Mouse (Mus musculus) MEL (cell line): ENCODE measurements around the gene Mrpl46. TPM values are rescaled to one million over a fixed set of nuclear protein-coding genes. Genes with fewer than 3 reads are reported as not detected.

Experiments
- DNase-seq: peaks from one replicate; pipeline ENCODE4 v3.0.0; 2011; ENCODE audit warnings: low read depth, low spot score
- H3K27ac ChIP-seq: 2 replicates; pipeline ENCODE4 v1.5.1; 2012; ENCODE audit warnings: low read depth, mild to moderate bottlenecking, control low read depth, low read length, moderate library complexity; ENCODE audit not compliant: control insufficient read depth
- H3K27me3 ChIP-seq, 2 experiments: fragments of 150-350 bp in 1 of 2; sonication (generic) in 1 of 2; 2 replicates each; pipeline ENCODE4 v1.6.1; 2012; ENCODE audit warnings: low read length in 2 of 2, mild to moderate bottlenecking in 2 of 2, improper control_type of control experiment in 1 of 2, moderate library complexity in 1 of 2; ENCODE audit not compliant: insufficient read depth in 2 of 2, control insufficient read depth in 1 of 2
- H3K36me3 ChIP-seq, 2 experiments: 2 replicates each; pipeline ENCODE4 v1.6.1; 2012 to 2014; ENCODE audit warnings: low read length in 2 of 2, improper control_type of control experiment in 1 of 2, inconsistent platforms in 1 of 2, mild to moderate bottlenecking in 1 of 2; ENCODE audit not compliant: insufficient read depth in 2 of 2, control insufficient read depth in 1 of 2
- H3K4me1 ChIP-seq, 2 experiments: fragments of 150-350 bp in 1 of 2; sonication (generic) in 1 of 2; 2 replicates each; pipeline ENCODE4 v1.6.1; 2012; ENCODE audit warnings: low read length in 2 of 2, improper control_type of control experiment in 1 of 2, mild to moderate bottlenecking in 1 of 2; ENCODE audit not compliant: insufficient read depth in 2 of 2, control insufficient read depth in 1 of 2
- H3K4me3 ChIP-seq, 2 experiments: fragments of 150-350 bp in 1 of 2; sonication (generic) in 1 of 2; 2 replicates each; pipeline ENCODE4 v1.5.1; 2012; ENCODE audit warnings: low read depth in 2 of 2, low read length in 2 of 2, mild to moderate bottlenecking in 2 of 2, moderate library complexity in 2 of 2, control low read depth in 1 of 2, improper control_type of control experiment in 1 of 2; ENCODE audit not compliant: control insufficient read depth in 1 of 2, insufficient read depth in 1 of 2
- H3K79me2 ChIP-seq: 2 replicates; pipeline ENCODE4 v1.6.1; 2012; ENCODE audit warnings: mild to moderate bottlenecking, low read length, moderate library complexity; ENCODE audit not compliant: control insufficient read depth, poor library complexity, insufficient read depth
- H3K9ac ChIP-seq: 2 replicates; pipeline ENCODE4 v1.6.1; 2012; ENCODE audit warnings: low read depth, mild to moderate bottlenecking, control low read depth, low read length, moderate library complexity; ENCODE audit not compliant: control insufficient read depth, poor library complexity, severe bottlenecking
- H3K9me3 ChIP-seq: fragments of 150-350 bp; sonication (generic); replicated peaks from 2 replicates; pipeline ENCODE4 v1.6.1; 2012; ENCODE audit warnings: mild to moderate bottlenecking, low read length, improper control_type of control experiment, moderate library complexity; ENCODE audit not compliant: insufficient read depth
- CHD1 ChIP-seq: IDR thresholded peaks from 2 replicates; pipeline ENCODE4 v1.6.1; 2012; ENCODE audit warnings: low read depth, mild to moderate bottlenecking, inconsistent platforms, low read length, improper control_type of control experiment
- CHD2 ChIP-seq: IDR thresholded peaks from 2 replicates; pipeline ENCODE4 v1.6.1; 2011; ENCODE audit warnings: low read length, improper control_type of control experiment
- CTCF ChIP-seq, 3 experiments: IDR thresholded peaks in 2 of 3; conservative IDR thresholded peaks in 1 of 3; 2 replicates each; pipeline ENCODE4 v1.5.1; 2011 to 2012; ENCODE audit warnings: low read length in 3 of 3, low read depth in 2 of 3, mild to moderate bottlenecking in 2 of 3, improper control_type of control experiment in 1 of 3, inconsistent platforms in 1 of 3, mixed read lengths in 1 of 3, moderate library complexity in 1 of 3; ENCODE audit not compliant: control insufficient read depth in 1 of 3, insufficient read depth in 1 of 3, poor library complexity in 1 of 3, severe bottlenecking in 1 of 3
- E2F4 ChIP-seq: IDR thresholded peaks from 2 replicates; pipeline ENCODE4 v1.6.1; 2011; ENCODE audit warnings: low read depth, low read length, improper control_type of control experiment, borderline replicate concordance
- ELF1 ChIP-seq: IDR thresholded peaks from 2 replicates; pipeline ENCODE4 v1.6.1; 2014; ENCODE audit warnings: low read depth, mild to moderate bottlenecking, inconsistent platforms, low read length, improper control_type of control experiment, moderate library complexity
- EP300 ChIP-seq, 2 experiments: IDR thresholded peaks; 2 replicates each; pipeline ENCODE4 v1.6.1; 2011; ENCODE audit warnings: improper control_type of control experiment in 2 of 2, low read length in 2 of 2, low read depth in 1 of 2, mild to moderate bottlenecking in 1 of 2
- ETS1 ChIP-seq: IDR thresholded peaks from 2 replicates; pipeline ENCODE4 v1.6.1; 2012; ENCODE audit warnings: low read depth, mild to moderate bottlenecking, inconsistent platforms, low read length, improper control_type of control experiment, moderate library complexity
- GABPA ChIP-seq: IDR thresholded peaks from 2 replicates; pipeline ENCODE4 v1.6.1; 2012; ENCODE audit warnings: low read depth, mild to moderate bottlenecking, inconsistent platforms, low read length, improper control_type of control experiment, moderate library complexity
- HCFC1 ChIP-seq: IDR thresholded peaks from 2 replicates; pipeline ENCODE4 v1.6.1; 2012; ENCODE audit warnings: low read depth, mild to moderate bottlenecking, inconsistent platforms, low read length, improper control_type of control experiment, moderate library complexity
- JUND ChIP-seq: IDR thresholded peaks from 2 replicates; pipeline ENCODE4 v1.6.1; 2011; ENCODE audit warnings: low read depth, mild to moderate bottlenecking, improper control_type of control experiment, low read length
- KAT2A ChIP-seq: conservative IDR thresholded peaks from 2 replicates; pipeline ENCODE4 v1.6.1; 2012; ENCODE audit warnings: low read depth, low read length, improper control_type of control experiment, inconsistent platforms
- MAX ChIP-seq: IDR thresholded peaks from 2 replicates; pipeline ENCODE4 v1.6.1; 2011; ENCODE audit warnings: low read length, improper control_type of control experiment
- MAZ ChIP-seq: IDR thresholded peaks from 2 replicates; pipeline ENCODE4 v1.6.1; 2012; ENCODE audit warnings: low read depth, mild to moderate bottlenecking, inconsistent platforms, low read length, improper control_type of control experiment
- MEF2A ChIP-seq: IDR thresholded peaks from 2 replicates; pipeline ENCODE4 v1.6.1; 2014; ENCODE audit warnings: low read depth, mild to moderate bottlenecking, inconsistent platforms, low read length, improper control_type of control experiment; ENCODE audit not compliant: poor library complexity, insufficient replicate concordance, severe bottlenecking; ENCODE audit errors: extremely low read depth
- MXI1 ChIP-seq: IDR thresholded peaks from 2 replicates; pipeline ENCODE4 v1.6.1; 2011; ENCODE audit warnings: mild to moderate bottlenecking, low read depth, low read length, improper control_type of control experiment
- MYB ChIP-seq: IDR thresholded peaks from 2 replicates; pipeline ENCODE4 v1.6.1; 2011; ENCODE audit warnings: mild to moderate bottlenecking, low read depth, low read length, improper control_type of control experiment
- MYC ChIP-seq: IDR thresholded peaks from 2 replicates; pipeline ENCODE4 v1.6.1; 2011; ENCODE audit warnings: low read depth, mild to moderate bottlenecking, low read length, improper control_type of control experiment, moderate library complexity
- NELFE ChIP-seq: IDR thresholded peaks from 2 replicates; pipeline ENCODE4 v1.6.1; 2011; ENCODE audit warnings: low read depth, low read length, improper control_type of control experiment
- NRF1 ChIP-seq: IDR thresholded peaks from 2 replicates; pipeline ENCODE4 v1.6.1; 2014; ENCODE audit warnings: low read depth, mild to moderate bottlenecking, inconsistent platforms, low read length, improper control_type of control experiment, moderate library complexity; ENCODE audit not compliant: poor library complexity, insufficient read depth, severe bottlenecking
- POLR2A ChIP-seq, 2 experiments: IDR thresholded peaks; 2 replicates each; pipeline ENCODE4 v1.6.1; 2011 to 2012; ENCODE audit warnings: low read length in 2 of 2, mild to moderate bottlenecking in 2 of 2, control low read depth in 1 of 2, improper control_type of control experiment in 1 of 2, low read depth in 1 of 2, moderate library complexity in 1 of 2; ENCODE audit not compliant: control insufficient read depth in 1 of 2, insufficient read depth in 1 of 2, poor library complexity in 1 of 2
- POLR2AphosphoS2 ChIP-seq: IDR thresholded peaks from 2 replicates; pipeline ENCODE4 v1.6.1; 2011; ENCODE audit warnings: low read length, improper control_type of control experiment
- POLR2AphosphoS5 ChIP-seq: IDR thresholded peaks from 2 replicates; pipeline ENCODE4 v1.6.1; 2012; ENCODE audit warnings: low read depth, borderline replicate concordance, mild to moderate bottlenecking, inconsistent platforms, low read length, moderate library complexity, mixed read lengths
- RAD21 ChIP-seq: IDR thresholded peaks from 2 replicates; pipeline ENCODE4 v1.6.1; 2011; ENCODE audit warnings: mild to moderate bottlenecking, low read depth, low read length, improper control_type of control experiment
- RCOR1 ChIP-seq: IDR thresholded peaks from 2 replicates; pipeline ENCODE4 v1.6.1; 2012; ENCODE audit warnings: low read depth, mild to moderate bottlenecking, inconsistent platforms, low read length, improper control_type of control experiment
- SMC3 ChIP-seq: IDR thresholded peaks from 2 replicates; pipeline ENCODE4 v1.6.1; 2011; ENCODE audit warnings: low read depth, low read length, improper control_type of control experiment
- TAL1 ChIP-seq: IDR thresholded peaks from 2 replicates; pipeline ENCODE4 v1.6.1; 2012; ENCODE audit warnings: mild to moderate bottlenecking, inconsistent platforms, low read length, moderate library complexity, mixed read lengths
- TBP ChIP-seq: IDR thresholded peaks from 2 replicates; pipeline ENCODE4 v1.8.0; 2011; ENCODE audit warnings: low read depth, low read length, improper control_type of control experiment
- UBTF ChIP-seq: IDR thresholded peaks from 2 replicates; pipeline ENCODE4 v1.6.1; 2012; ENCODE audit warnings: low read depth, mild to moderate bottlenecking, inconsistent platforms, low read length, improper control_type of control experiment, moderate library complexity, borderline replicate concordance; ENCODE audit not compliant: insufficient read depth
- USF1 ChIP-seq: IDR thresholded peaks from 2 replicates; pipeline ENCODE4 v1.6.1; 2014; ENCODE audit warnings: low read depth, mild to moderate bottlenecking, inconsistent platforms, low read length, improper control_type of control experiment, moderate library complexity
- USF2 ChIP-seq, 2 experiments: IDR thresholded peaks; 2 replicates each; pipeline ENCODE4 v1.6.1; 2011 to 2012; ENCODE audit warnings: improper control_type of control experiment in 2 of 2, low read length in 2 of 2, borderline replicate concordance in 1 of 2, inconsistent platforms in 1 of 2, low read depth in 1 of 2, mild to moderate bottlenecking in 1 of 2; ENCODE audit not compliant: insufficient read depth in 1 of 2
- ZC3H11A ChIP-seq: IDR thresholded peaks from 2 replicates; pipeline ENCODE4 v1.6.1; 2012; ENCODE audit warnings: low read depth, mild to moderate bottlenecking, inconsistent platforms, low read length, improper control_type of control experiment
- ZKSCAN1 ChIP-seq: IDR thresholded peaks from 2 replicates; pipeline ENCODE4 v1.6.1; 2012; ENCODE audit warnings: low read depth, mild to moderate bottlenecking, inconsistent platforms, low read length, improper control_type of control experiment, moderate library complexity
- ZMIZ1 ChIP-seq: IDR thresholded peaks from 2 replicates; pipeline ENCODE4 v1.6.1; 2012; ENCODE audit warnings: low read depth, mild to moderate bottlenecking, inconsistent platforms, low read length, improper control_type of control experiment, moderate library complexity
- ZNF384 ChIP-seq: IDR thresholded peaks from 2 replicates; pipeline ENCODE4 v1.6.1; 2012; ENCODE audit warnings: low read depth, mild to moderate bottlenecking, inconsistent platforms, low read length, improper control_type of control experiment
- polyA plus RNA-seq, 2 experiments: library from polyadenylated mRNA; stranded (reverse) in 1 of 2; unstranded in 1 of 2; fragments of >175 nt in 1 of 2; fragments of >200 nt in 1 of 2; gene quantifications; 2 replicates each; pipeline versions ENCODE4 v1.2.1 to v1.2.4; 2012; ENCODE audit warnings: low replicate concordance in 2 of 2, low read depth in 1 of 2; ENCODE audit not compliant: insufficient read length in 2 of 2, insufficient read depth in 1 of 2, missing spikeins in 1 of 2
- total RNA-seq: library from RNA; depleted of rRNA; stranded (reverse); fragments of 300-350 nt; gene quantifications from 2 replicates; pipeline ENCODE4 v1.2.3, GENCODE M21; 2012; rRNA removed

Gene Mrpl46
- total RNA-seq (67.2 and 69.8 TPM in 2 replicates), polyA plus RNA-seq (10 to 100 TPM in 1 of 2 experiments, not detected in 1; 70.8 TPM)

DNA sequence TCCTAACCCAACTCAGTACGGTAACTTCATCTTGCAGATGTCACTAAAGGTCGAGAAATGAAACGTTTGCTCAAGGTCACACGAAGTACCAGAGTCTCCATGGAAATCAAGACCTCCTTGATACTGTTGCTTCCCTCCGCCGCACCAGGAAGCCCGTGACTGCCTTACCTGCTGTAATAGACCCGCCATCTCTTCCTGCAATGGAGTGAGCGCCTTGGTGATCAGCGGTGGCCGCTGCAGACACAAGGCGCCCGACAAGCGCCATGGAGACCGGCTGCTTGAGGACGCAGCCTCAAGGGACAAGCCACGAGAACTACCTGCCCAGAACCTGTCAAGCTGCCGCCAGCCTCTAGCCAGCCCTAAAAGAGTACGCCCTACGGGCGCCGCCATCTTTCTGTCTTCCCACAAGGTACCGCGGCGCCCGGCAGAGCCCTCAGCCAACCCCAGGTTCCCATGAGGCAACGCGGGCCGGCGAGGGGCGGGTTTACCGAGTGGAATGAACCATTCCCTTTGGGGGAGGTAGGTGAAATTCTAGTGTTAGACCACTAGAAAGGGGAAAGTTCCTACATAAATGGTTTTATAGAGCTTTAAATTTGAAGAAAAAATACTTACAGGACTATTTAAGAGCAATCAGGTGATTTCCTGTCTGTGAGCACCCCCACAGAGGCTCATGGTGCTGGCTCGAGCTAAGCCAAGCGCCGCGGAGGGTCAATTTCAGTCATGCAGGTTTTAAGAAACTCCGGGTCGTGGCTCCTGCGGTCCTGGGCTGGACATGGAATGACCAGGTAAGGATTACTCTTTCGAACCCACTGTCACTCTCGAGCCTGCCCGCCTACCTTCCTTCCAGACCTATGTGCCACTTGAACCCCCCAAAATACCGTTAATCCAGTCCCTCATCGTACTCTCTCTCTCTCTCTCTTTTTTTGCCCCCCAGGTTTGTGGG lies at the start of gene Mrpl46, which contains the start of gene Mrps11:
TSS of gene Mrpl46 (minus strand) at position 893 of the 943 bp plus-strand sequence.
TSS of gene Mrps11 (plus strand) at position 481 of the 943 bp plus-strand sequence.
- peaks cover 2 to 8% of the 10 kb centered on the region in 2 experiments; a peak in 3 of 4 replicates for H3K36me3 ChIP-seq
- TF ChIP-seq ZC3H11A (no peak), SMC3 (no peak), RCOR1 (no peak), CTCF (IDR thresholded peaks at IDR 0.05 in 2 of 3, conservative IDR thresholded peaks at IDR 0.05 in 1 of 3; ENCODE audit: control insufficient read depth in 1 of 3, insufficient read depth in 1 of 3, low read depth in 2 of 3, low read length in 3 of 3, poor library complexity in 1 of 3, severe bottlenecking in 1 of 3) (no peak), GABPA (no peak), USF1 (no peak), CHD1 (peak; percentile 100), ZNF384 (no peak), ZMIZ1 (0 out of 2 replicates have a peak, but pooled peaks have one; percentile 53), TAL1 (no peak), TBP (peak; percentile 81), MYB (no peak), MXI1 (peak; percentile 90), RAD21 (no peak), POLR2A (IDR thresholded peaks at IDR 0.05; ENCODE audit: control insufficient read depth in 1 of 2, insufficient read depth in 1 of 2, low read depth in 1 of 2, low read length in 2 of 2, poor library complexity in 1 of 2) (peak; percentile 51 to 90), POLR2AphosphoS2 (no peak), UBTF (no peak), ELF1 (peak; percentile 56), EP300 (IDR thresholded peaks at IDR 0.05; ENCODE audit: low read depth in 1 of 2, low read length in 2 of 2) (0 out of 4 replicates have a peak, but pooled peaks of 1 of the 2 experiments have one; percentile 14), CHD2 (no peak), ETS1 (no peak), MEF2A (no peak), NELFE (peak; percentile 67), HCFC1 (peak; percentile 95), MYC (peak; percentile 66; the same call in 1 of the 2 replicates), JUND (no peak; the same call in 1 of the 2 replicates), MAZ (no peak), USF2 (IDR thresholded peaks at IDR 0.05; ENCODE audit: borderline replicate concordance in 1 of 2, insufficient read depth in 1 of 2, low read depth in 1 of 2, low read length in 2 of 2) (no peak), NRF1 (no peak), ZKSCAN1 (no peak), KAT2A (peak; percentile 82), POLR2AphosphoS5 (no peak), E2F4 (no peak), MAX (peak; percentile 75)

More for the DNA sequence above, at the start of gene Mrpl46, which contains the start of gene Mrps11:
- peak; percentile 91 for DNase-seq
- peak within 1 kb of the TSS; percentile 71 to 81 for H3K4me3 ChIP-seq
- peak within 1 kb of the TSS; percentile 75 for H3K27ac ChIP-seq
- H3K9me3 ChIP-seq, result no peaks in the 10 kb centered on the region
- H3K4me1 ChIP-seq, result no peaks in the 10 kb centered on the region; a peak in 2 of 4 replicates
- peak within 1 kb of the TSS; percentile 83 for H3K9ac ChIP-seq
- H3K79me2 ChIP-seq, result peaks cover 16% of the 10 kb centered on the region
- no peaks in the 10 kb centered on the region for H3K27me3 ChIP-seq
